Mouse (Mus musculus) adrenal gland, adult (tissue): ENCODE measurements around the gene Zfp988.
A peak's percentile ranks its signal among the peaks of the same experiment; 100 is the strongest.
"Not testable (repeated sequence)": the region's sequence is repeated elsewhere in the genome, so short reads cannot be mapped to it uniquely, and the experiment has no call there.

Experiments
- DNase-seq, 2 experiments: peaks; one replicate each; pipeline ENCODE4 v3.0.0; 2022 to 2023; ENCODE audit warnings: low spot score in 1 of 2; ENCODE audit not compliant: inconsistent age in 2 of 2

Gene Zfp988

DNA sequence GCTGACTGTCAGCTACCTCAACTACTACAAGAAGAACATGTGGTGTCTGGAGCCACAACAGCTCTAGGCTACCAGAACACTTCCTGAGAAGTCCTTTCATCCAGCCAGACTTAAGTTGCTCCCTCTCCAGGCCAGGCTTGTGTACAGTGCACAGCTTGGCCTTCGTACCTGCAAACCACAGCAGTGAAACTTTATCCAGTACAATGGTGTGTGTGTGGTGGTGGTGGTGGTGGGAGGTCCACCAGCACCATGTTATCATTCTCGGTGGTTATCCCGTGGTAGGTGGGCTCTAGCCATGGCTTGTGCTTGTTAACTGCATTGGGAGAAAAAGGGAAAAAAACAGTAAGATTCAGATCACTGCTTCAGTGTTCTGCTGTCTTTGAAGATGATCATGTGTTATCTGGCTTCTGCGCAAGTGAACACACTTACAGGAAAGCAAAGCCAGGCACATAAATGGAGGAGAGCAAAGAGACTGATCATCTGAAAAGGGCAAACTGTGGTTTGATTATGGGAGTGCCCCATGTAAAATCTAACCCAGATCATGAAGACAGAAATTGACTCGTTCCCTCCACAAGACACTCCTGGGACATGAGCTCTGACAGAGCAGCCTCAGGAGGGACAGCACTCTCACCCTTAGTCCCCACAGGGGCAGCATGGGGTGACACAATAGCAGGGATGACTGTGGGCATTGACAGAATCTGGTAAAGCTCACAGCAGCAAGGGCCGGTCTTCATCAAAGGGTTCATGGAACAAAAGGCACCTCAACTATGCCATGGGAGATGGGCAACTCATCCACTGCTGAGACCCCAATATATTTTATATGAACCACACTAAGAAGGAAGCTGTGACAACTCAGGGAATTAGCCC, 37.8 kb downstream of the Zfp988 start:
- DNase-seq, result peak in 1 of 2 experiments; percentile 36

DNA sequence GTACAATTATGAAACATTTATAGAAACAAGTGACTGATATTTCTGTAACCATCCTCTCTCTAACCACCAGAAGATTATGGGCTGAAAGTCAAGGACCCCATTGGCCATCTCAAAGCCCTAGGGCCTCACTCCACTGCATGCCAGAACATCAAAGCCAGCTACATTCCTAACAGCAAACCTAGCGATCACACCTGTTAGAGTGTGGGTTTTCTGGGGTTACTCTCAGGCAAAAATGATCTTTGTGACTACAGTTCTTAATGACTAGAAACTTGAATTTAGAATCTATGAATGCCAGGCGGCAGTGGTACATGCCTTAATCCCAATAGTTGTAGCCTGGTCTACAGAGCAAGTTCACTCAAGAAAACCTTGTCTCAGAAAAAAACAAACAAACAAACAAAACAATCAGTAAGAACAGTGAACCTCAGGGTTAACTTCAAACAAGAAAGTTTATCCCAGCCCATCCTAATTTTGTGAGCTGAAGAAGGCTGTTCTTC, 39.6 kb downstream of the Zfp988 start:
- peak in 1 of 2 experiments; percentile 22 for DNase-seq

DNA sequence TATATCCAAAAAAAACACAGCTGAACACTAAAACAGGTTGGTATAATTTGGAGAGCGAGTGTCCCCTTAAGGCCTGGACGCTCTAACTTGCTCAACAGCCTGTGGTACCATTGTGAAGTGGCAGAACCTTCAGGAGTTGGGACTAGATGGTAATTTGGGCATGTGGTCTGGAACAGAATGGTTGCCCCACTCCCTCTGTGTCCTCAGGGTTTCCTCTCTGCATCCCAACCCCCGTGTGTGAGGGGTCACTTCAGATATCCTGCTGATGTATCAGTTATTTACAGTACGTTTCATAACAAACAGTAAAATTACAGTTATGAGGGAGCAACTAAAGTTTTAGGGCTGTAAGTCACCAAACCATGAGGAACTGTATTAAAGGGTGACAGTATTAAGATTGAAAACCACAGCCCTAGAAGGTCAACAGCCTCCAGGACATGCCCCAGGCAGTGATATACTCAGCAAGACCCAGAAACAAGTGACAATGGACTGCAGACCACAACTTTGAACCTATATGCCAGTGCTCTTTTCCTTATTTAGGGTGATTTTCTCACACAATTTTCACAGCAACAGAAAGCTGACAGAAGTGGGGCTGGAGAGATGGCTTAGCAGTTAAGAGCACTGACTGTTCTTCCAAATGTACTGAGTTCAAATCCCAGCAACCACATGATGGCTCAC, 41.0 kb downstream of the Zfp988 start:
- DNase-seq, result peak in 1 of 2 experiments; percentile 14

DNA sequence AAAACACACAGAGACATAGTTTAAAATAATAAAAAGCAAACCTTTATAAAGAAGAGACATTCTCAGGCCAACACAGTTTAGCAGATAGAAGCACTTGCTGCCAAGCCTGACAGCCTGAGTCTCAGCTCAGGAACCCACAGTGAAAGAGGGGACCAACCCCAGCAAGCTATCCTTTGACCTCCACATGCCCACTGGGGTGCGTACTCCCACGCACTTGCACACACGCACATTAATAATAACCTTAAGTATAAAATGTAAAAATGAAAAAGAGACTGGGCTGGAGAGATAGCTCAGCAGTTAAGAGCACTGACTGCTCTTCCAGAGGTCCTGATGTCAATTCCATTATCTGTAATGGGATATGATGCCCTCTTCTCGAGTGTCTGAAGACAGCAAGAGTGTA, 41.8 kb downstream of the Zfp988 start:
- DNase-seq, result peak in 1 of 2 experiments; percentile 13

GRCm38 (mm10) chr4:147347880-147348279, 42.4 kb downstream of the Zfp988 start:
- peak in 1 of 2 experiments; percentile 20 for DNase-seq

- DNase-seq, result peak in 1 of 2 experiments; percentile 18
Observed at GRCm38 (mm10) chr4:147348401-147348800, 42.9 kb downstream of the Zfp988 start.

DNA sequence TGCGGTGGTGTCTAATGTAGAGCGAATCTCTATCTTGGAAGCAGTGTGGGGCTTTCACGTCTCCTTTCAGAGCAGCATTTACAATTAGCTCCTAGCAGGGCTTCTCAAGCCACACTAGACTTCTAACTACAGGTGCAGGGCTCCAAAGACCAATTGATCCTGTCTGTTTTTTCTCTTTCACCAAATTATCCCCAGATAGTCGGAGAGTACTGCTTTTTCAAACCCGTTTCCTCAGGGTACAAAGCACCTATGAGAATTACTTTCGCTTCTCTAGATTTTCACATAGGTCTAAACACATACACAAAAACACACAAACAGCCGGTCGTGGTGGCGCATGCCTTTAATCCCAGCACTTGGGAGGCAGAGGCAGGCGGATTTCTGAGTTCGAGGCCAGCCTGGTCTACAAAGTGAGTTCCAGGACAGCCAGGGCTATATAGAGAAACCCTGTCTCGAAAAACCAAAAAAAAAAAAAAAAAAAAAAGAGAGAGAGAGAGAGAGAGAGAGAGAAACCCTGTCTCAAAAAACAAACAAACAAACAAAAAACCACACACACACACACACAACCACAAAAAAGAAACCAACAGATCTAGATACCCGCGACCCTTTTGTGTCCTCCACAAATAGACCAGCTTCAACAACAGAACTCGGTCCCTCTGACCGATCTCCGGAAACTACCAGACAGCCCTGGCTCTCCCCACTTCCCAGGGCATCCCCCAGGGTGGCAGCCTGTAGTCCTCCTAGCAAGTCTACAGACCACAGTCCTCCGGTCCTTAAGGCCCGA, 43.6 kb downstream of the Zfp988 start:
- peak in 1 of 2 experiments; percentile 33 for DNase-seq

GRCm38 (mm10) chr4:147349687-147350415, 44.4 kb downstream of the Zfp988 start:
- DNase-seq, result peak in 1 of 2 experiments; percentile 28

DNA sequence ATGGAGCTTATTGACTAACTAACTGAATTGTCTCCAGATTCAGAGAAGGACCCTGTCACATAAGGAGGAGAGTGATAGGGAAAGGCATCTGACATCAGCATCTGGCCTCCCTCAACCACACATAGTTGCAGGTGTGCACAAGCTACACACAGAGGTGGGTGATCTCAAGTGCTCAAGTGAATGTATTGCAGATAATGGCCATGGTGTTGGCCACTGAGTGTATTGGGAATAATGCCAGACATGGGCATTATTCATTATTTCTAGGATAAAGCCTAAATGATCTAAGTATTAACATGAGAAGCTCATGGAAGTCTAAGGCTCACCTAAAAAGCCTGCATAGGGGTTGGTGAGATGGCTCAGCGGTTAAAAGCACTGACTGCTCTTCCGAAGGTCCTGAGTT, 45.1 kb downstream of the Zfp988 start:
- DNase-seq, result peak in 1 of 2 experiments; percentile 25

DNA sequence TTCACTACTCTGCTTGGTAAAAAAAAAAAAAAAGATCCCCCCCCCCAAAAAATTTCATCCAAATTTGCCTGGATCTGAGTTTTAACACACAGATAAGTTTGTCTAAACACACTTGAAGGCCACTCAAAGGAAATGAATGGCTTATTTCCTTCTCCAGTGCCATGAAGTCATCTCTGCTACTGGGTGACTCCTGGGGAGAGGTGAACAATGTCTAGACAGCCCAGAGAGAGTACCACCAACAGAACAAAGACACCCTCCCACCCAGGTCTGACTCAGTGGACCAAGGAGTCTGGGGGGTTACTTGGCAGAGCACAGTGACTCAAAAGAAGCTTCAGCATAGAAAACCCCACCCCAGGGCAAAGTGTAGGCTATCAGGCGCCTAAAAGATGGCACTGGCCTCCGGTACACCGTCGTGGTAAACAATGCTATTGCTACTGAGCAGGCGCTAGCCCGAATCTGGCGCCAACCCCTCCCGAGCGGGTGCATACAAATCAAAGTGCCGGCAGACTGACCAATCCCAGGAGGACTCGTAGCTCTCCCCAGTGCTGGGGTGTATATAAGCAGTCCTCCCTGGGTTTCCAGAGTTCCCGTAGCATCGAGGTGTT, 46.0 kb downstream of the Zfp988 start:
- DNase-seq, result peak in 1 of 2 experiments; percentile 18

DNA sequence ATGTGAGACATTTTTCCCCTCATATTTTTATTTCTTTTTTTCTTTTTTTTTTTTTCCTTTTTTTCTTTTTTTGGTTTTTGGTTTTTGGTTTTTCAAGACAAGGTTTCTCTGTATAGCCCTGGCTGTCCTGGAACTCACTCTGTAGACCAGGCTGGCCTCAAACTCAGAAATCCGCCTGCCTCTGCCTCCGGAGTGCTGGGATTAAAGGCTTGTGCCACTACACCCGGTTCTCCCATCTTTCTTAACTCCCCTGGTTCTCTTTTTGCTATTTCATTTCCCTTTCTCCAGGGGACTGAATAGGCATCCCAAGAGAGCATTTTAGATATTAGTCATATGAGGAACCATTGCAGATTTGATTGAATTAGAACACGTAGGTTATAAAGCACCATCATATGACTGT, 48.2 kb downstream of the Zfp988 start:
- DNase-seq, result not testable (repeated sequence)

DNA sequence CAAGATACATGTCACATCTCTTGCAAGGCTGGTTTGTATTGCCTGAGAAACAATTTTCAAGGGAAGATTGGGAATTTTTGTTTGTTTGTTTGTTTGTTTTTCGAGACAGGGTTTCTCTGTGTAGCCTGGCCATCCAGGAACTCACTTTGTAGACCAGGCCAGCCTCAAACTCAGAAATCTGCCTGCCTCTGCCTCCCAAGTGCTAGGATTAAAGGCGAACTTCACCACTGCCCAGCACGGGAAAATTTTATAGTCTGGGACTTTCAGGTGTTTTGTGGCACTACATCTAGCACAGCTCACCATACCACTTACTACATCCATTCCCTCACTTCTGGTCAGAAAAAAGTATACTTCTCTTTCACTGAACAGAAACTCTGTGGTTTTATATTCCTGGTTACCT, 50.6 kb downstream of the Zfp988 start:
- not testable (repeated sequence) for DNase-seq

GRCm38 (mm10) chr4:147357195-147357594, 51.7 kb downstream of the Zfp988 start:
- DNase-seq, result not testable (repeated sequence)

GRCm38 (mm10) chr4:147361003-147361402, 55.5 kb downstream of the Zfp988 start, which contains the start of gene Zfp978:
Gene Zfp978, plus strand, starts transcription at chr4:147361303.
- not testable (repeated sequence) for DNase-seq

DNA sequence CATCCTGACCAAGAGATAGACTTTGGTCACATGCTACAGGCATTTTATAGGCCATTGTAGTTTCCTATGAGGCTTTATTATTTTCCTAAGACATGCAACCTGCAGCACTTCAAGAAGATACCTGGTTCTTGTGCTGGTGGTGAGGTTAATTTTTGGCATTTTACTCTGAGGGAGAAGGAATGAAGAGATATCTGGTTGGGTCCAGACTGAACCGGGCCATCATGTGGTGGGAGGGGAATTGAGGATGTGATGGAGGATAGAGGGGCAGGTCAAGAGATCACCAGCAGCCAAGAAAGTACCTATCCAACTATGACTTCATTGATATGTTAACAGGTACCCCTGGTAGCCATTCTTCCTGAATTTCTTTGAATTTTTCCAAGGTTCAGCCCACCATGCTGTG, 56.4 kb downstream of the Zfp988 start:
- DNase-seq, result not testable (repeated sequence)

- not testable (repeated sequence) for DNase-seq
Observed at GRCm38 (mm10) chr4:147369564-147369963, 64.1 kb downstream of the Zfp988 start.

DNA sequence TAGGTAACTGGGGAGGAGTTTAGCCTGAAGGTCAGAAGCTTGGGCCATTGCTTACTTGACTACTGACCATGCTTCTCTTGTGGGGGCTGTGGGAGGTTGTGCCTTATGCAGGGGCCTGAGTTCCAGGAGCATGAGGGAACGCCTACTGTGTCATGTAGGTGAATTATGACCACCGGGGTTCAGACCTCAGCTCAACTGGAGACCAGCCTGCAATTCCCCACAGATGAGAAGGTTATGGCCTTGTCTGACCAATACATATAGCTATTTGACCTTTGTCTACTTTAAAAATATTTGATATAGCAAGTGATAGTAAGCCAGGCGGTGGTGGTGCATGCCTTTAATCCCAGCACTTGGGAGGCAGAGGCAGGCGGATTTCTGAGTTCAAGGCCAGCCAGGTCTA, 77.7 kb downstream of the Zfp988 start:
- DNase-seq, result peak in 1 of 2 experiments; percentile 22
